Mouse (Mus musculus): Measurements from ENCODE around the gene Gramd4.

The Gramd4 gene

DNA sequence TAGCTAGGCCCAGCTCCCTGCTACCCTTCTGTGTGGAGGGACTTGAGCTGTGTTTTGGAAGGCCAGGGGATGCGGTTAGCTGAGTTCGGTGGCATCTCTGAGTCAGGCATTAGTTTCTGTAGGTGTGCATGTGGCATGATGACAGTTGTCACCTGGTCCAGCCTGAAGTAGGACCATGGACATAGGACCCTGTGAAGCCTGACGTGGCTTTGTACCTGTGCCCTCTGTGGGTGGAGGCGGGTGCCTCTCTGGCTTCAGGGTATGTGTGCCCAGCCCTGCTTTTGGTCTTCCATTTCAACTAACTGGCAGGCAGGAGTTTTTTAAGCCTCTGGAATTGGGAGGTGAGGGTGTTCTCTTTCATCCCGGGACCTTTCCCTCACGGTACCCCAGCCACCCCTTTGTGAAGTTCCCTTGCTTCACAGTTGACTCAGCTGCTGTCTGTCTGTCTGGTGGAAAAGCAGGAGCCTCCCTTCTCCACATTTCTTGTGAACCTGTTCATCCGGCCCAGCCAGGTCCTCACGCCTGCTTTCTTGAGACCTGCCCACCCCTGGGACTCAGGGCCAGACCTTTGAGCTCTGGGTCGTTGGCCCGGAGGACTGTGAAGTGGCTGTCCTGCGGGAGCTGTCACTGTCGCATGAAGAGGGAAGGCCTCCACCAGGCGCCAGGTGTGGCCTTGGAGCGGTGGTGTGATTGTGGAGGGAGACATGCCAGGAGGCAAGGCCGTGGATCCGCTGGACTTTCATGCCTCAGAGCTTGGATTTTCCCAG, 16.9 kb downstream of the Gramd4 start:
- no peak for DNase-seq

DNA sequence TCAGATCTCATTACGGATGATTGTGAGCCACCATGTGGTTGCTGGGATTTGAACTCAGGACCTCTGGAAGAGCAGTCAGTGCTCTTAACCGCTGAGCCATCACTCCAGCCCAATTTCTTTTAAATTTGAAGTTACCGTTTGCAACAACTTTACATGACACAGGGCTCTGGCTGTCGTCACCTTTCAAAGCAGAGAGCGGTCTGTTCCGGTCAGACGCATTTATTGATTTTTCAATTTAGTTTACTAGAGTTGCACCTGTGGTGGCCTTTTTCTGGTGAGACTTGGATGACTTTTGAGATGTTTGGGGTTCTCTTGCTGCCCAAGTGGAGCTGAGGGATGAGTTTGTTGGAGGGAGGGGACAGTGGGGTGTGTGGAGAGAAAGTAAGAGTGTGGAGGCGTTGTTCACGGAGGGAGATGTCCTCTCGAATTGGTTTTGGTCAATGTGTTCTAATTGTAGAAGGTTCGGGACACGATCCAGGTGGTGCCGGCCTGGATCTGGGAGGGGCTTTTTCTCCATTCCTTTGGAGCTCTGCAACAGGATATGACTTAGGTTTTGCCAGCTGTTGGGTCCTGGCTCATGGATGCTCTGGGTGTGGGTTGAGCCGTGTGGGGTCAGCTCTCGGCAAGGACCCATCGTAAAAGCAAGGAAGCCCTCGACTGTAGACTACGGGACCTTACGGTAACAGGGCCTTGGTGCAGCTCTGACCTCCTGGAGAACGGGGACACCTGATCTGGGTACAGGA, 18.0 kb downstream of the Gramd4 start:
- DNase-seq: no peak

DNA sequence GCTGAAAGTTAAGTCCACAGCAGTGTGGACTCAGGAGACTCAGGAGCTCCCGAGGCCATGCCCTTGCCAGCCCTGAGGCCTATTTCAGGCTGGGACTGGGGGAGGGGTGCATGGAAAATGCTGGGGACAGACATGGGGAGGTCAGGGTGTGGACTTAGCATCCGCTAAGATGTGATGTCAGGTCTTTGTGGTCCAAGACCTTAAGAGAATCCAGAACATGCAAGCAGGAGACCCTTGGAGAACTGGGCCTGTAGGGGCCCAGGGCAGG, 18.5 kb downstream of the Gramd4 start:
- no peak for DNase-seq

DNA sequence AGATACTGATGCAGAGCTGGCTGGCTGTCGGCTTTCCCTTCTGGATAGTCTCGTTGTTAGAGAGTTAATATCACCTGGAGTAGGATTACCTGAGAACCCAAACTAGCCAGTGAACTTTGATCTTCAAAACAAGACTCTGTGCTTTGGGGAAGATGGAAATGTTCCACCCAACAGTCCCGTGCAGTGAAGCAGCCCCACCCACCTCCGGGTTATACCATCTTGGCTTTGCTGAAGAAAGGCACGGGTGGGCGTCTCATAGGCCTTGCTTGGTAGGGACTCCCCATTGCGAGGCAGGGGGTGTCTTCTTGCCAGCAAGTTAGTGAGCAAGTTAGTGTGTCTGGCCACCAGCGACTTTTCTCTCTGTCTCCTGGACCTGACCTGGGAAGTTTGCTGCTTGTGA, 18.9 kb downstream of the Gramd4 start:
- DNase-seq: no peak

DNA sequence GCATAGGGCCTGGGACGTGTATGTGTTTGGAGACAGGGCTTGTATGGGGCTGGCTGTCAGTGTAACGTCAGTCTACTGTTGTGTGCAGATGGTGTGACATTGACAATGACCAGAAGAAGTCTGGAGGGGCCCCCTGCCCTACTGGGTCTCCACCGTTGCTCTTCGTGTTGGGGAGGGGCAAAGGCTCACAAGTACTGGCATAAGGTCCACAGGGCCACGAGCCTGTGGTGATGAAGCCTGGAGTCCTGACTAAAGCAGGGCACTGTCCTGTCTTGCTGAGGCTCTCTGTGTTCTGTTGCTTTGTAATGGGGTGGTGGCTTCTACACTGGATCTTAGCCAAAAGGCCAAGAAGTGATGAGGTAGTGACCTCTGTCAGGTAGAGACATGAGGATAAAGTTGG, 20.4 kb downstream of the Gramd4 start:
- DNase-seq: no peak

DNA sequence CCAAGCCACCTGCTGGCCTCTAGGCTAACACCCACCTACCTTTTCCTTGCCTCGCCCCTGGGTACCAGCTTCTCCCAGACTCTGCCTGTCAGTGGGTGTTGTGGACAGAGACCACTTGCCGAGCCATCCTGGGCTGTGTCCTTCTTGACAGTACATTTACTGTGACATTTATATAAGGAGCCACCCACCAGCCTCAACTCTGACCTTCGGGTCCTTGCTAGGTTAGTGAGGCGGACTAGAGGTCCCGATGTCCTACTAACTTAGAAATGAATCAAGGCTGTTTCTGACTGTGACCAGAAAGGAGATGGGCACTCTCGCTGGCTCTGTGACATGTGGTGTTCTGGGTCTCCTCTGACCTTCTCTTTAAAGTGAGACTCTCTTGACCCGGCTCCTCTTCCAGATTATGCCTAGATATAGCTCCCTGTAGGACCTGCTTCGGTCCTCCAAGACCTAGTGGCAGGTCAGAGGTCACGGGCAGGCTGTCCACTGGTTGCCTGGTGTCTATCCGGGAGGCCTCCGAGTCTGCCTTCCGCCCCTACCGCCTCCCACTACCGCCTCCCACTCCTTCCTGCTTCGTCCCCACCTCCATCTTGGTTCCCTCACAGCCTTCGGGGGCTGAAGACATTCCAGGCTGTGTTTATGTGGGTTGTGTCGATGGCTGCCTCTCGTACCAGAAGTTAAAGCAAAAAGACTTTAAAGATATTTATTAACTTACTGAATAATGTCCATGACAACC, 21.2 kb downstream of the Gramd4 start:
- DNase-seq: no peak

DNA sequence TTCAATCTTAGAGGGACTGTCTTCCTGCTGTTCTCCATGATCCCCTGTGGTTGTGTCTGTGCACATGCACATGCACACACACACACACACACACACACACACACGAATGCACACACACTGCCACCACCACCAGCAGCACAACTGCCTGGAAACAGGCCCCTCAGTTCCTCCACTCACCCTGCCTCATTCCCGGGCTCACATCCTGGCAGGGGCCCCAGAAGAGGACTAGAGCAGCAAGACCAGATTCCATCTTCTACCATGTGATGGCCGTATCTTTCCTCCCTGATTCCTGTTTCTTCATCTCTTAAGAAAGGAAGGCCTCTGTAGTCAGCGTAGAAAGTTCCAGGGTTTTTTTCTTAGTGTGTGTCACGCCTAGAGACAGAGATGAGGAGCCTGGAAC, 22.0 kb downstream of the Gramd4 start:
- DNase-seq: no peak

DNA sequence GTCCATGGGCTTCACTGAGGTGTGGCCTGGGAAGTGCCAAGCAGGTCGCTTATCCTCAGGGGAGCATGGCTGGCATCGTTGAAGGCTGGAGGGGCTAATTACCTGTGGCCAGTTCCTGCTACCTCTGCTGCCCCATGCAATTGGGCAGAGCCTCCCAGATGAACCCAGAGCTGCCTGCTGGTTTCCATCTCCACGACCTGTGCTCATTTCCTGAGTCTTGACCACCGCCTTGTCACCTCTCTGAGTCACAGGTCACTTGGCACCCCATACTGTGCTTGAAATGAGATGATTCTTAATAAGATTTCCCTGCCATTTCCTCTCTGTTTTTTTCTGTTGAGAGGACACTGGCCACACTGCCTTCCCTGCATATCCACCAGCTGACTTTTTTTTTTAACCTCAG, 22.4 kb downstream of the Gramd4 start:
- DNase-seq: no peak

DNA sequence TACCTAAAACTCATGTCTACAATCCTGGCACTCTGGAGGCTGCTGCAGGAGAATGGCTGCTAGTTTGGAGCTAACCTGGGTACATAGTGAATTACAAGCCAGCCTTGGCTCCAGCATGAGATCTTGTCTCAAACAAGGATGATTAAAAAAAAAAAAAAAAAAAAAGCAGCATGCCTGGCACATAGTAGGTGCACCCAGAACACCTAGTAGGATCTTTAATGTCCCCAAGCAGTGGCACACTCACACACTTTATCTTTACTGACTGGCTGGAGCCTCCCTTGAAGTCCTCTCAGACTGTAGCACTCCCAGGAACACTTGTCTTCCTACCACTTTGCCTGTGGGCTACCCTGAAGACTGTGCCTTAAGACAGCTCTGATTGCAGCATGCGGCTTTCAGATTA, 22.9 kb downstream of the Gramd4 start:
- DNase-seq: no peak

DNA sequence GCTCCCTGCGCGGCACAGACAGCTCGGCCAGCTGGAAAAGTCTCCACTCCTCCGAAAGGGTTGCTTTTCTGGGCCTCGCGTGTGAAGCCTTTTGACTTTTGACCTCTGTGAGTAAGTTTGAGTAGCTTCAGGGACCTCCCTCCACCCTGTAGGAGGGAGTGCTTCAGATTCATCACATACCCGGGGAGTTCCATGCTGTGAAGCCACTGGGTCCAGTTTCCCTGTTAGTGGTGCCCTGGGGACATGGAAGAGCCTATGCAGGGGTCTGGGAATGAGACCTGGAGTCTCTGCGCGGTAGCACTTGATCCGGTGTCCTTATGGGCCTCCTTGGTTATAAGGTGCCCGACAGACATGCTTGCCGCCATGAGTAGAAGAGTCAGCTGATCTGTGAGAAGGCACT, 24.2 kb downstream of the Gramd4 start:
- DNase-seq: no peak

DNA sequence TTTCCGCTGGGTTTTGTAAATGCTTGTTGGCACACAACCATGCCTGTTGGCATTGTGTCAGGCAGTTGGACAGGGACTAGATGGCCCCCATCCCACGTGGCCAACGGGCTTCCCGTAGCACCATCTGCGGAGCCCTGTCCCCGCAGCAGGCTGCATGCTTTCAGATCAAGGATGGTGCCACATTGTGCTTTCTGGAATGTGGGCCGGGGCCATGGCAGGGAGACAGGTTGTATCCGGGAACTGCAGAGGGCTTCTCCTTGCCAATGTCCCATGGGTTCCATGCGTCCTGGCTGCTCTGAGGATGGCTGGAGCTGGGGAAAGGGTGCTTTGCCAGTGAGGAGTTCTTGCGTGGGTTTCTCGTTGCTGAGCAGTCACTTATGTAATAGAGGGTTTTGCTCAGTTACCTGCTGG, 25.1 kb downstream of the Gramd4 start:
- peak; percentile 93 for DNase-seq

DNA sequence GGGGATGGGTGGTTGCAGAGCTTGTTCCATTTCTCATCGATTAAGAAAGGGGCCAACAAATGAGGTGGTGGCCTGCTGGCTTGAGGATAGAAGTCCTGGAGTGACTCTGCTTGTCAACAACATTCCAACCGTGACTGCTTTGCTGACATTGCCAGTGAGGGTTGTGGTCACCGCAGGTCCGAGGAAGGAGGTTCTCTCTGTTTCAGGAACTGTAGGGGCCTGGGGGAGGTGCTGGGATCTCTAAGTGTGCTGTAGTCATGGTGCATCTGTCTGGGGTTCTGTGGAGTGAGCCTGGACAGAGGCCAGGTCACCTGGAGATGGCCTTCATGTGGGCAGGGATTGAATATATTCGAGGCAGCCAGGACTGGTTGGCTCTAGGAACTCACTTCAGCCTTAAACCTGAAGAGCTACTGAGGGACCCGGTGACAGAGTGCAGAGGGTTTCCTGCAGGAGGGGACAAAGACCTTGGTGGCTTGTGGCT, 25.8 kb downstream of the Gramd4 start:
- peak; percentile 68 for DNase-seq

DNA sequence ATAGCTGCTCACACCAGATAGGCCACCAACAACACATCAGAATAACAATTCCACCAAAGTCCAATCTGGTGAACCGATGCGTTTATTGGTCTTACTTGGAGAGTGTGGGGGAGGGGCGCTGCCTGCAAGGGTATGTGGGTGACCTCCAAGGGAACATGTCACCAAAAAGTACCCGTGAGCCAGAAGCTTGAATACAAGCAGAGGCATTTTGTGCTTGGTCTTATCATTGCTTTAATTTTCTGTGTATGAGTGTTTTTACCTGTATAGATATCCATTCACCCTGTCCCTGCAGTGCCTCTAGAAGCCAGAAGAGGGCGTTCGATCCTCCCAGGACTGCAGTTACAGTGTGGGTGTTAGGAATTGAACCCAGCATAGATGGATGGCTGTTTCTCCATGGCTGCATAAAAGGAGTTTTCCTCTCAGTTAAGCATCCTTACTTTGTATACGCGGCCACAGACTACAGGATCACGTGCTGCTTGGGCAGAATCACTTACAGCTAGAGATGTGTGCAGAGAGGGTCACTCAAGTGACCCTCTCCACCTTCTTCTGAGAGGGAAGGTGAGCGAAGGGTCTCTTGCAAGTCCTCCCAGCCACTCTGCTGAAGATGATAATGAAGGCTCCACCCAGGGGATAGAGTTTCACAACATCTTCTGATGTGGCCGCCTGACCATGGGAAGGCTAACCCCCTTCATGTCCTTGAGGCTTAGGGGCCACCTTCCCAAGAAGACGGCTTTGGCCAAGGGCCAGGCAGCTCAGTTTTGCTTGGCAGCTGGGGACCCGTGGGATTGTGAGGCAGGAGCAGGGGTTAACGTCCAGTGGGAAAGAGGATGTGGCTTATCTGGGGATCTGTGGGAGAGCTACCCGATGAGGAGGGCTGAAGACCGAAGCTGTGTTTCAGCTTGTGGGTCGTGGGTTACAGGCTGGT, 28.1 kb downstream of the Gramd4 start:
- no peak for DNase-seq

DNA sequence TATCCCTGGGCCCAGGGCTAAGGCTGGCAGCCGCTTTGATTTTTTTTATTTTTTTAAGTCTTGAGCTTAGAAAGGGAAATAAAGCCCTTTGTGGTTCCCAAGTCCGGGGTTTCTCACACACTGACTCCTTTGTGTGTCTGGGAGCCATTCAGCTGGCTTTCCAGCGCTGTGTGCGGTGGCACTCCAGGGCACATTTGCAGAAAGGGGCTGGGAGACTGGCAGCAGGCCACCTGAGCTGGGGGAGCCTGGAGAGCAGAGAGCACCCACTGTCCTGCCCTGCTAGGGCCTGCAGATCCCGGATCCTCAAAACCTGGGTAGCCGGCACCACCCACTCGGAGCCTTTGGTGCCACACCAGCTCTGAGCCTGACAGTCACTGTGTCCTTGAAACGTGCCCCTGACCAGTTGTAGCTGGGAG, 28.8 kb downstream of the Gramd4 start:
- DNase-seq: peak; percentile 60

DNA sequence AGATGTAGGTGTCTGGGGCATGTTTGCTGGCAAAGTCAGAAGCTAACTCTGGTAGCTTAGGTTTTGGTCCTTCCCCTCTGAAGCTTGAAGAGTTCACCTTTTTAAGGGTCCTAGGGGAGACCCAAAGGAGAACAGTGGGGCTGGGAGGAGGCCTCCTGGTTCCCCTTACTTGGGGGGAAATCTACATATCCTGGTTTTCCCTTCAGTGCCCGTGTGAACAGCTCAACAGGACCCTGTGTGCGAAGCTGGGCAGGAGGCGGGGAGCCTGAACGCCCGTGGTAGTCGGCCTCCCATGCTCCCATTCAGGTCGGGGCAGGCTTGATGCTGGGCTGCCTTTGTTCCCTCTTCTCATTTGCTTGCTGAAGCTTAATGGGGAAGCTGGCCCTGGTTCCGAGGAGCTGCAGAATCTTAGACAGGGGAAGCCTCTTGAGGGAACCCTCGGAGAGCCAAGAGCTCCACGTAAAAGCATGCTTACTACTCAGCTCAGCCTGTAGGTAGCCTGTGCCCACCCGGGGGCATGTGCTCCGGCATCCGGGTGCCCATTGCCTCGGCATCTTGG, 30.2 kb downstream of the Gramd4 start:
- DNase-seq: no peak

DNA sequence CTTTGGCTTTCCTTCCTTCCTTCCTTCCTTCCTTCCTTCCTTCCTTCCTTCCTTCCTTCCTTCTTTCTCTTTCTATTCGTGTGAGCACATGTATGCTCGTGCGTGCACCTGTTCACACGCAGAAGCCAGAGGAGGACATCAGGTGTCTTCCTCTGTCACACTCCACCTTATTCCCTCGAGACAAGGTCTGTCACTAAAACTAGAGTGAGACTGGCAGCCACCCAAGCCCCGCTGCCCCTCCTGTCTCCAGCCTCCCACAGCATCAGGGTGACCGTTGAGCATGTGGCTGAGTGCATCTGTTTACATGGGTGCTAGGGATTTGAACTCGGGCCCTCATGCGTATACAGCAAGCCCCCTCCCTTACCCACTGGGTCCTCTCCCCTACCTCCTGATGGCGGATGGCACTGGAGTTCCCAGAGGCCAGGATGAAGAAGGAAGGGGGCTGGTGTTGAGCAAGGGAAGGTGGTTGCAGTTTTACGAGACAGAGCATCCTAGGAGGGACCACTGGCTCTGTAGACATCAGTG, 30.8 kb downstream of the Gramd4 start:
- DNase-seq: no peak

DNA sequence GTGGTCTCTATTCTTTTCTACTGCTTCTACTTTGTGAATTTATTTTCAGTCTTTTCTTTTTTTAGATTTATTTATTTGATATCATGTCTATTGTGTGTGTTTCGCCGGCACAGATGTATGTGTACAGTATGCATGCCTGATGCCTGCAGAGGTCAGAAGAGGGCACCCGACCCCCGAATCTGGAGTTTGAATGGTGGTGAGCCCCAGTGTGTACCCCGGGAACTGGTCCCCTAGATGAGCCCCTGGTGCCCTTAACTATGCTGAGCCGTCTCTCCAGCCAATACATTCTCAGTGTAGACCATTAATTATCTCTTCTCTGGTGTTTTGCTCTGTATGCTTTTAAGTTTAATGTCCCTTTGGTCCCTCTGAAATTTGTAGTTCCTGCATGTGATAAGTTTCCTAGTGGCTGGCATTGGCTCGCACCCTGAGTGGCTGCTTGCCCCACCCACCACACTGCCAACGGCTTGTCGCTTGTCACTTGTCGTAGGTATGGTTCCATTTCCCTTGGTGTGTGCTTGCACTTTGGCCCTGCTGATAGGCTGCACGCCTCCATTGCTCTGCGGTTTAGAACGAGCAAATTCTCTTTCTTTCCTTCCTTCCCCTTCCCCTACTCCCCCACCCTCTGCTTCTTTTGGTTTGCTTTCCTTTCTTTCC, 31.7 kb downstream of the Gramd4 start:
- no peak for DNase-seq

DNA sequence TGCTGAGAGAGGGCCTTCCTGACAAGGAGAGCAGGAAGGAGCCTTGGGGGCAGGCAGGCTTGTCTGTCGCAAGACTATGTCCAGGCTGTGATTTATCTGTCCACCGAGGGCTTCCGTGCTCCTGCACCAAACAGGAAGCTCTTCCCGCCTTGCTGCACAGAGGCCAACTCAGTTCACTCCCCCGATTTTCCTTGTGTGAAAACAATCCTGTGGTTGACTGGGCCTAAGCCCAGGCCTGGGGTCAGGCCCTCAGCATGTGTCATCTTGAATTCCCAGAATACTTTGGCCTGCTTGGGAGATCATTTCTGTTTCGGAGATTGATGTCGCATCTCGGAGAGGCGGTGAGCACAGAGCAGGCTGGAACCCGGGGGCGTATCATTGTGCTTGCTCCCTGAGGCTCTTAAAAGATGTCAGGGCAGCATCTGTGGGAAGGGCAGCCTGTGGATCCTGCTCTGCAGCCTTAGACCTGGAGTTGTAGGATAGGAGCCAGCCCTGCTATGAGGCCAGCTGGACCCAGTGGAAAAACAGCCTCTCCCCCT, 32.6 kb downstream of the Gramd4 start:
- DNase-seq: peak; percentile 56

DNA sequence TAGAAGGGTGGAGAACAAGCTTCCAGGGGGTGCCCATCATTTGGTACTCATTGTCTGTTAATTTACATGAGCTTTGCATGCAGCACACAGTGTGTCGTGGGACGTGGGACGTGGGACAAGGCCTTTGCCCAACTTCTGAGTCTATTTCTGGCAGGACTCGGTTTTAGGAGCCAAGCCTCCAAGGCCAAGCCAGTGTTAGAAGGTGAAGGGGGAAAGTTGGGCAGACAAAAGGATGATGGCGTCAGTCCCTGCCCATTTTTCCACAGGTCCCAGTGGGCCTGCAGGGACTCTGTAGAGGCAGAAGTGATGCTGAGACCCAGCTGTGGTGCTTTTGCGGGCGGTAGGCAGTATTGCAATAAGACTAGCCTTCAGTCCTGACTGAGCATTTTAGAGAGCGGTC, 33.1 kb downstream of the Gramd4 start:
- no peak for DNase-seq

DNA sequence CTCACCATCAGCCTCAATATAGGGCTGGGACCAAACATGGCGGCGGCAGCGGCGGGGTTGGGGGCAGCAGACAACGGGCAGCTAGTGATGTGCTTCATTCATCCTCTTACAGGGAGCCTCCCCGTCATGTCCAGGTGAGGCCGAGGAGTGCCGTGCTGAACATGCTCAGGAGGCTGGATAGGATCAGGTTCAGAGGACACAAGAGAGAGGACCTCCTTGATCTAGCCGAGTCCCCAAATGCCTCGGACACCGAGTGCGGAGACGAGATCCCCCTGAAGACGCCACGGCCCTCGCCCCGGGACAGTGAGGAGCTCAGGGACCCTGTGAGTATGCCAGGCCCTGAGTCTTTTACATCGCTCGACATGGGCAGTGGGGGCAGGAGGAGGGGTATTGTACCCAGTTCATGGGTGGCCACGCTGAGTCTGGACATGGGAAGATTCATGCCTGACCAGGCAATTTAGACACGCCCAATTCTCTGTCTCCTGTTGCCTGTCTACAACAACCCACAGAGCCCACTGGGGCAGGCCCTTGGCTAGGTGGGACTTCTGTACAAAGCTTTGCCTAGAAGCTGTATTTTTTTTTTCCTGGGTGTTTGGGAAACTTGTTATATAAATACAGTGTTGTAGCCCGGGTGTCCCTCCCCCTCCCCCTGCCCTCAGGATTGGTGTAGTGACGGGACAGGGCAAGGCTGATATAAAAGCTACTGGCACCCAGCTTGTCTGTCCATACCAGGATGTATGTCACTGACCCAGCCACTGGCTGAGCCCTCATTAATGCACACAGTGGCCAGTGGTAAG, 33.9 kb downstream of the Gramd4 start:
- no peak for DNase-seq
